Mouse (Mus musculus) mouse embryonic stem cell (cell line): ENCODE data around the gene Tlr9.

Experiments used
- in situ Hi-C, 2 experiments: fragments of 300-500 bp; cut with MboI; formaldehyde crosslinking; loops; 1 replicate in 1 of 2; 3 replicates in 1 of 2; pipeline ENCODE4 v1.14.3; 2019 to 2020; ENCODE audit warnings: low sequenced_read_pairs in 2 of 2, low pct_unique_long_range_greater_than_20kb in 1 of 2, mixed read lengths in 1 of 2; ENCODE audit not compliant: unreplicated experiment in 1 of 2

The Tlr9 gene

DNA sequence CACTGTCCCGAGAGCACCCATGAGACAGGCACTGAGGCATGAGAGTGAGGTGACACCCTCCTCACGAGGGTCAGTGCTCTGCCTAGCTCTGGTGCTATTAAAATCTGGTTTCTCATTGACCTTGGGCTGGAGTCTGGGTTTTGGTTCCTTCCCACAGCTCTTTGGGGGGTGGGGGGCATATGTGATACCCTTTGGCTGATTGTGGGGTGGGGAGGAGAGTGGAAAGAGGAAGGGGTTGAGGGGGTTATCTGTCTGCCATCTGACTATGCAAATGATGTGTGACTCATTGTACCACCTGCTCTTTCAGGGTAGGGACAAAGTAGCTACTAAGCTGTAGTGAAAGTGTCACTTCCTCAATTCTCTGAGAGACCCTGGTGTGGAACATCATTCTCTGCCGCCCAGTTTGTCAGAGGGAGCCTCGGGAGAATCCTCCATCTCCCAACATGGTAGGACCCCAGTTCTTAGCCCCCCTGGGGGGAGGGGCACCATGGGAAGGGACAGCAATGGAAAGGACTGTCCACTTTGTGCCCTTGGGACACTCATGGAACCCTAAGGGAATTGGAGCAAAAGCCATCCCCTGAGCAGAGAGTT lies at the start of gene Tlr9:
TSS of gene Tlr9 (plus strand) at position 338 of the 591 bp plus-strand sequence.
- in situ Hi-C loops, result no loop called here

DNA sequence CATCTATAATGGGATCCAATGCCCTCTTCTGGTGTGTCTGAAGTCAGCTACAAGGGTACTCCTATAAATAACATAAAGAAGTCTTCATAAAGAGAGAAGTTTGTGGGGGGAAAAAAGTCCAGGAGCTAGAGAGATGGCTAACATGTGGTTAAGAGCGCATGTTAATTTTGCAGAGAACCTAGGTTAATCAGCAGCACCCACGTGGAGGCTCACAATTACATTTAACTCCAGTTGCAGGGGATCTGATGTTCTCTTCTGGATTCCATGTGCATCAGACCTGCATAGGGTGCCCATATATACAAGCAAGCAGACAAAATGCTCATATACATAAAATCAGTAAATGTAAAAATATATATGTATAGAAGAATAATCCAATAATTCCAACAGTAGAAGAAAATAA lies 49.0 kb upstream of the Tlr9 start:
- in situ Hi-C loops, result no loop called here

DNA sequence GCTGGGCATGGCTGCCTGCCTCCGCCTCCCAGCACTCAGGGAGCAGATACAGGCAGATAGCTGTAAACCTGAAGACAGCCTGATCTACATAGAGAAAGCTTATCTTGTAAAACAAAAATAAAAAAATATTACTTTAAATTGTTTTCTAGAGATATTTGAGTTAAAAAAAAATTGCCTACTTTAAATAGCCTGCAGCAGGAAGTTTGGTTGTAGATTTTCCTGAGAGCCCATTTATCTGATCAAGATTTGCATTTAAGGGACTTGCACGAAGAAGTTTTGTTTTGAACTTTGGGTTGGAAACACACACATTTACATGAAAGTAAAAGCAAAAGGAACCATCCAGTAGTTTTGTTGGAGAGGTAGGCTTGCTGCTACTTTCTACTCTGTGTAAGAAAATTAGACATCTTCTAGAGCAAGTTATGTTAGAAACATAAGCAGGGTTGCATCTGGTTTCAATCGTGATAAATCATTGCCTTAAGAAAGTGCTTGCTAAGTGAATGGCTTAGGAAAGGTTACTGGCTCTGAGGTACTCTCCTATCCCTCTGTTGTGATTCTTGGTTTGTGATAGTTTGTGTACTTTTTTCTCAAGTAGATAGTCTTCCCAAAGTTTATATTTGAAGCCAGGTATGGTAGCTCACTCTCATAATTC lies 46.7 kb upstream of the Tlr9 start:
- in situ Hi-C loops, result loop anchor here in 1 of 2 experiments (25.0 kb wide), 1 partner anchor 662 kb away; no protein-coding TSS in a partner anchor

DNA sequence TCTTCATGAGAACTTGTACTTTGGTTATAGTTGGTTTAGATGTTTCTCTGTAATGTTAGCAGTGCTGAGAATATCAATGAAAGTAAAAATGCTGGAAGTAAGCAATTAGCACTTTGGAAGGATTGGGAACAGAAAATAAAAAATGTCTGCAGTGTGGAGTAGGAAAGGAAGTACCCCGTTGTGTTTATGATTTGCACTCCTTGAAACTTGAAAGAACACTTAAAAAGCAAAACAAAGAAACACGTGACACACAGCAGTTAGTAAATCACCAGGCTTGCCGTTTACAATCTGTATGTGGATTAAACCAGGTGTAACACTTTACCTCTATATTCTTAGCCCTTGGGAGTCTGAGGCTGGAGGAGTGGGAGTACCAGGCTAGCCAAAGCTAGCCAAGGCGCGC lies 45.6 kb upstream of the Tlr9 start:
- in situ Hi-C loops, result loop anchor here in 1 of 2 experiments (25.0 kb wide), 1 partner anchor 661 kb away; no protein-coding TSS in a partner anchor

DNA sequence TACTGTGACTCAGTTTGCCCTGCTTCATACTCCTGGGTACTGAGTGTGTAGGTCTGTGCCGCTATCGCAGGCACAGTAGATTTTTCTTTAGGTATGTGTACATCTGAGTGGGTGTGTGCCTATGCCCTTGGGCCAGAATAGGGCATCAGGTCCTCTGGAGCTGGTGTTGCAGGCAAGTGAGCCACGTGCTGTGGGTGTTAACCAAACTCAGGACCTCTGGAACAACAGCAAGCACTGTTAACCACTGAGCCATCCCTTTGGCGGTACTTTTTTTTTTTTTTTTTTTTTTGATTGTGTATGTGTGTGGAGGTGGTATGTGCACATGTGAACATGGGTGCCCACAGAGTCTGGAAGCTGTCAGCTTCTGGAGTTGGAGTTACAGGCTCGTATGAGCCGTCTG lies 44.6 kb upstream of the Tlr9 start:
- in situ Hi-C loops, result loop anchor here in 1 of 2 experiments (25.0 kb wide), 1 partner anchor 660 kb away; no protein-coding TSS in a partner anchor

DNA sequence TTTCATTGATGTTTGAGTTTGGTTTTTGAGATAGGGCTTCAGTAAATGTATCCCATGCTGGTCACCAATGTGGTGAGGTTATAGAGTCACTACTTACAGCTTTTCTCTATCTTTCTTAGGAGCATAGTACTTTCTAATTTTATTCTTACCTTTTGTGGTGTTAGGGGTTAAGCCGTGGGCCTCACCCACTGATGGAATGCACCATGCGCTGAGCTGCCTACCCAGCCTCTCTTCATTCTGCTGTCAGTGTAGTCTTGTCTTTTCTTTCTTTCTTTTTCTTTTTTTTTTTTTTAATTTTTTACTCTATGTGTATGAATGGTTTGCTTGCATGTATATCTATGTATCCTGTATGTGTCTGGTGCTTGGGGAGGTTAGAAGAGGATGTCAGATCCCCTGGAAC lies 42.9 kb upstream of the Tlr9 start:
- in situ Hi-C loops, result loop anchor here in 1 of 2 experiments (25.0 kb wide), 1 partner anchor 658 kb away; no protein-coding TSS in a partner anchor

DNA sequence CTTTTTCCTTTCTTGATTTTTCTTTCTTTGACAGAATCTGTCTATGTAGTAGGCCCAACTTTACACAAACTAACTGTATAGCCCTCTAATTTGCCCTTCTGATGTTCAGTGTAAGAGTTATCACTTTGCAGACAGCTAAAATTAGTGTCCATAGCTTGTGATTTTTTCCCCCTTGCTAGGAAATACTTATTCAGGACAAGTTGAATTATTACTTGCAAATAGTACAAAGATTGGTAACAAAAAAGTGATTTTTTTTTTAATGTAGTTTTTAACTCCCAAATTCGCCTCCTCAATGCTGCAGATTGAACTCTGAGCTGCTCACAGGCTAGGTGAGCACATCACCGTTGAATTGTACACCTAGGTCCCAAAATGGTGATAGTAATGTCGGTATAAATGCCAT lies 42.4 kb upstream of the Tlr9 start:
- in situ Hi-C loops, result loop anchor here in 1 of 2 experiments (25.0 kb wide), 1 partner anchor 657 kb away; no protein-coding TSS in a partner anchor

DNA sequence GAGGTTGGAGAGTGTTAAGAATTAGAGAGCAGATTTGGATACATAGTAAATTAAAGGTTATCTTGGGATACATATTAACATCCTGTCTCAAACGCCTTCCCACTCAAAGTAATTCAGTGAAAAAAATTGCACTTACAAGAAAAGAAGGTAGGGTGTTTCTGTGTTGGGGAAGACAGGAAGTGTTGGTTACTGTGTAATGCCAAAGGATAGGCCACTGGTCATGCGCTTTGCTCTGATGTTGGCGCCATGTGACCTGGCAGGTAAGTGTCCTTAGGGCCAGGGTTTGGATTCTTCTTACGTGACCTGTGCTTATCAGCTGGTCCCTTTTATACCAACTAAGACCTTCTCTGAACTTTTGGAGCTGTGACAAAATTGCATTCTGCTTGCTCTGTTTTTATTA lies 40.3 kb upstream of the Tlr9 start:
- in situ Hi-C loops, result loop anchor here in 1 of 2 experiments (25.0 kb wide), 1 partner anchor 655 kb away; no protein-coding TSS in a partner anchor

DNA sequence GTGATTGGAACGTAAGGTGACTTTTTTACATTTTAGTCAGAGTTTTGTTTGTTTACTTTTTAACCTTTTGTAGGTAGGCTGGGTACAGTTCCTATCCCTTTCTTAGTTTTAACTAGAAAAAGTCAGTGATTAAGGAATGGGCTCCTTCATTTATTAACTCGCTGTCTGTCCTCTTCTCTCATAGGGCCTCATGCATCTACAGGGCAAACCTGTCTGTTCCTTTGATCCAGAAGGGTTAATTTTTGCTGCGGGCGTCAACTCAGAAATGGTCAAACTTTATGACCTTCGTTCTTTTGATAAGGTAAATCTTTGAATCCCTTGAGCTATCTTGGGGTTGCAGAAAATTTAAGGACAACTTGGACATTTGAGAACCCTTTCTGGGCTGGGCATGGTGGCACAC lies 38.4 kb upstream of the Tlr9 start:
- in situ Hi-C loops, result loop anchor here in 1 of 2 experiments (25.0 kb wide), 1 partner anchor 653 kb away; no protein-coding TSS in a partner anchor

DNA sequence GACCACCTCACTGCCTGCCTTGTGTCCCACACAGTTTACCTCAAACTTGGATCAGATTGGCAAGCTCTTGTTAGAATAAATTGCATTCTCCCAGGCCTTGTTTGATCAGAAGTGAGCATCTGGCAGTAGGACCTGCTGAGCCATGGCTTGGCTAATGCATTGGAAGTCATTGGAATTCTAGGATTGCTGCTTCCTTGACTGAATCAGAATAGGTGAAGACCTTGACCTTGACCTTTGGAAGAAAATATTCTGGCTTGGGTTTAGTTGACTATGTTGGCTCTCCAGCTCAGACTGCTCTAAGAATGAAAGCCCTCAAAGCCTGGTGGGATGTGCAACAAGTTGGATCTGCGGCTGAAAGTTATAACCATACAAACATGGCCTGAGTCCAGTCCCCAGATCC lies 31.0 kb upstream of the Tlr9 start:
- in situ Hi-C loops, result loop anchor here in 1 of 2 experiments (25.0 kb wide), 1 partner anchor 646 kb away; no protein-coding TSS in a partner anchor

DNA sequence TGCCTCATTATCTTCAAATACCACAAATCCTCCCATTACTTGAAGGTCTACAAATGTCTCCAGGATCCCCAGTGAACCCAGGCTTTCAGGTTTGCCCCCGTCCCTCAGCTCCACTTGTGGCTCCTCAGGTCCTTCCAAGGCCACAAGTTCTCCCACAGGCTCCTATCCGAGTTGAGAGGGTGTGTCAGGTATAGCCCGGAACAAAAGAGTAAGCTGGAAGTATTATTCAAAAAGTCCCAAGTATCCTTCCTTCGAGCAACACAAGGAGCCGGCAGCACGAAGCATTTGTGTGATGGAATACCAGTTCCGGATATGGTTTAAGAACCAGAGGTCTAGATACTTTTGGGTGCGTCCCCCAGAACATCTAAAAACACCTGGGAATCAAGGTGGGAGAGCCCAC lies 30.4 kb upstream of the Tlr9 start:
- in situ Hi-C loops, result loop anchor here in 1 of 2 experiments (25.0 kb wide), 1 partner anchor 645 kb away; no protein-coding TSS in a partner anchor

DNA sequence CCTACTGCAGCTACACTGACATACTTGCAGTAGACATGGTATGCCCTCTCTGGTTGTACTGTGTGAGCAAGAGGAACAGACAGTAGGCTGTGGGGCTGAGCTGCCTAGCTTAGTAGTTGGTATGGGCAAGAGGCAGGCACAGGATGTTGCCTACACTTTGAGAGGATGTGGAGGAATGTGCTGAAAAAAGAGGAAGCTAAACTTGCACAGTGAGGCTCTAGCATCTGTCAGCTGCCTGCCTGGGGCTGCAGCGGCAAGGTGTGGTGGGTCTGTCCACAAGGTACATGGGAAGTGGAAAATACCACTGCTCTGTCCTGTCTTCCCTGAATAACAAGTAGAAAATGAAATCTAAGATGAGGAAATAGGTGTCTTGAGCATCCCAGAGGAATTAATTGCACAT lies 29.4 kb upstream of the Tlr9 start:
- in situ Hi-C loops, result loop anchor here in 1 of 2 experiments (25.0 kb wide), 1 partner anchor 644 kb away; no protein-coding TSS in a partner anchor

DNA sequence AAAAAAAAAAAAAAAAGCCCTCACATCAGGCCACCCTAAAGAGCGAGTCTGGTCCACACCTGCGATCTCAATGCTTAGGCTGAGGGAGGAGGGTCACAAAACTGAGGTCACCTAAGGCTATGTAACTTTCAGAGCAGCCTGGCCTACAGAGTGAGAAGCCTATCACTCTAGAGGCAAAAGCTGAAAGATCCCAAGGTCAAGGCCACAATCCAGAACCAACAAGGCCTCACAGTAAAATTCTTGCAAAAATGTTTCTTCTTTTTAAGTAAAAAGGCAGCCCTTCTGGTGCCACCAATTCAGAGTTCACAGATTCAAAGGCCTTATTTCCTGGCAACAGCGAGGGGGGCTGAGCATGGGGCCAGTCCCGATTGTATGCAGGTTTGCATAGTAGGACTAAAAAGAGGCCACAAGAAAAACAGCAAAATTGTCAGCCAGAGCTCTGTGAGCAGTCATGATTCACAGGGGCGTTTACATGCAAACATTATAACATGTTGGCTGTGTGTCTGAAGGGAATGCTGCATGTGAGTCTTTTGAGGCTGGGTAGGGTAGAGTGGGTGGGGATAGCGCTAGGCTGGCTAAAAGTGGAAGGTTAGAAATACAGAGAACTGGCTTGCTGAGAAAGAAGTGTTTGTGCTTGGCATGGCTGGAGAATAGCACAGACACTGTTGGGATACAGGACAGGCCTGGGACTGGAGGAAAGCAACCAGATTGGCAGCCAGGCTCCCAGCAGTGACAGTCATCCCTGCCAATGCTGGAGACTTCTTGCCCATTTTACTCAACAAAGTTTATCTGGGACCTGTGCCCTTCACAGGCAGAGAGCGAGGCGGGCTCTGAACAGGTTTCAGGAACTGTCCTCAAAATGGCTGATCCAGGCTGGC lies 28.2 kb upstream of the Tlr9 start:
- in situ Hi-C loops, result loop anchor here in 1 of 2 experiments (25.0 kb wide), 1 partner anchor 643 kb away; no protein-coding TSS in a partner anchor

DNA sequence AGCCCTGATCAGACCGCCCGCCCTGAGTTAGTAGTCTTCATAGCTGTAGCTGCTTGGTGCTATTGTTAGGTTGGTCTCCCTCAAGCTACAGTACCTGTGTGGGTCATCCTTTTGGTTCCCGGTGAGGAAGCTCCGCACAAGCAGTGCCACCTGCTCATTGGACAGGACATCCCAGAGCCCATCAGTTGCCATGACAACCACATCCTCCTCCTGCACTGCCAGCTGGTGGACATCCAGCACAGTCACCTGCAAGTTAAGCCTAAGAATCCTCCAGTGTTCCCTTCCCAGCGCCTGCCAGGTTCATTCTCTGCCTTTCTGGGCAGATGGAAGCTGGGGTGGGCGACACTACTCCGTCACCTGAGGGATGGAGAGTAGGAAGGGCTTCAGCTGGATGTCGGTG lies 26.7 kb upstream of the Tlr9 start:
- in situ Hi-C loops, result loop anchor here in 1 of 2 experiments (25.0 kb wide), 1 partner anchor 642 kb away; no protein-coding TSS in a partner anchor

DNA sequence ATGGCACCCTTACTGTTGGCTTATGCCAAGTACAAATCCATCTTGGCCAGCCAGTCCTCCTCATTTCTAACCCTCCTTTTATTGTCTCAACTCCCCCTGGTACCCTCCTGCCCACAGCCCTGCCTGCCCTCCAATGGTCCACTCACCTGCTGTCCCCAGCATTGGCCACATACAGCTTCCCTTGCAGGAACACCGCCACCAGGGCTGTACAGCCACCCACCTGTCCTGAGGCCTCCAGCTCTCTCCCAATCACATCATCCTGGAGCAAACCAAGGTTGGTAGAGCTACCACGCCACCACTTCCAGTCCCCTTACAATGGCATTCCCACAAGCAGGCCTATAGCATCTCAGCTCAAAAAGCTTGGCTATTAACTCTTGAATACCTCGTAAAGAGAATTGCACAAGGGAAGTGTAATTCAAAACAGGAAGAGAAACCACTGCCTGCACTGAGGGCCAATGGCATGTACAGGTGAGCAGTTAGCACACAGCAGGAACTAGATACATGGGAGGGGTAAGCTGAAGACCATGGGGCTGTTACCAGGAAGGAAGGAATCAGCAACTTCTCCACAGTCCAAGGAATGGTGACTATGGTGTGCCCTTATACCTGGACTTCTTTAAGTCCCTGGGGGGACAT lies 25.2 kb upstream of the Tlr9 start:
- in situ Hi-C loops, result loop anchor here in 1 of 2 experiments (25.0 kb wide), 1 partner anchor 640 kb away; no protein-coding TSS in a partner anchor

DNA sequence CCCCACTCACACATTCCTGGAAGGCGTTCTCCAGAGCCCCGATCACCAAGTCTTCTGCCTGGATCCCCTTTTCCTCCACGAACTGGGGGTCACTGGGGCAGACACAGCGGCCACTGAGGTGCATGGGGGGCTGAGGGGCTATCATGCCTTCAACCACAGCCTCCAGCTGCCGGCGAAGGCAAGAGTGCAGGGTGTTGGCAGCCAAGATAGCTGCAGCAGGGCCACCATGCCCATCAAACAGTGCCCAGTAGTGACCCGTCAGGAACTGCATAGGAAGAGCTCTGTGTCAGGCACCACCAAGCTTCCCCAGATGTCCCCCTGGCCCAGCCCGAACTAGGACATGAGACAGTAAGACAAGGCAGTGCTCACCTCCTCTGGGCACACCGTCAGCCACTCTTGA lies 24.7 kb upstream of the Tlr9 start:
- in situ Hi-C loops, result loop anchor here in 1 of 2 experiments (25.0 kb wide), 1 partner anchor 640 kb away; no protein-coding TSS in a partner anchor

DNA sequence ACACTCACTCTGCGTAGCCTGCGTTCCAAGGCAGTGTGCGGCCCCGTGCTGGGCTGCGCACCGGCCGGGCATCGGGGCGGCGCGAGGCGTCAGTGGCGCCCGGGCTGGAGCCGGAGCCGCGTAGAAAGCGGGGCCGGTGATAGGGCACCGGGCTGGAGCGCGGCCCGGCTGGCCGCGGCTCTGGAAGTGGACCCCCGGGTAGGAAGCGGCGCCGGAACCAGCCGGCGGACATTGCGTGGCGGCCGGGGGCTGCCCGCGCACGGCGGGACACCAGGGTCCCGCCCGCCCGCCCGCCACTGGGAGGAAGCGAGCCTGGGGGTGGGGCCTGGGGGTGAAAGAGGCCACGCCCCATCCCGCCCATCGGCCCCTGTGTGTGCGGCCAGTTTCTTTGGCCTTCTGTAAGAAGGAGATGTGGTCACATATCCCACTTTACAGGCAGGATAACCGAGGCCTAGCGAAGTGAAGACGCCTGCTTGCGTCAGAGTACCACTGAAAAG lies 23.4 kb upstream of the Tlr9 start:
- in situ Hi-C loops, result loop anchor here in 1 of 2 experiments (25.0 kb wide), 1 partner anchor 638 kb away; no protein-coding TSS in a partner anchor
